Mouse (Mus musculus) heart, embryonic 15.5 days (tissue): ENCODE data around the gene Map3k20. TPM values are rescaled to one million over a fixed set of nuclear protein-coding genes. Genes with fewer than 3 reads are reported as not detected.
A peak's percentile ranks its signal among the peaks of the same experiment; 100 is the strongest.

ENCODE experiments used
- ATAC-seq: fragments of 200-750 bp; cut with Nextera tagmentation; replicated peaks from 2 replicates; pipeline ENCODE4 v1.8.0; 2017; ENCODE audit warnings: low read depth, moderate TSS enrichment; ENCODE audit not compliant: insufficient number of reproducible peaks, insufficient read depth, low FRiP score
- H3K27ac ChIP-seq: fragments of 300-500 bp; sonication (generic); 2 replicates; pipeline ENCODE4 v1.5.1; 2015; ENCODE audit warnings: mild to moderate bottlenecking, inconsistent platforms
- H3K27me3 ChIP-seq: fragments of 300-500 bp; sonication (generic); 2 replicates; pipeline ENCODE4 v1.6.1; 2015; ENCODE audit warnings: inconsistent platforms
- H3K36me3 ChIP-seq: fragments of 300-500 bp; sonication (generic); 2 replicates; pipeline ENCODE4 v1.6.1; 2015; ENCODE audit warnings: mild to moderate bottlenecking, inconsistent platforms
- H3K4me1 ChIP-seq: fragments of 300-500 bp; sonication (generic); replicated peaks from 2 replicates; pipeline ENCODE4 v1.6.1; 2015; ENCODE audit warnings: inconsistent platforms
- H3K4me2 ChIP-seq: fragments of 300-500 bp; sonication (generic); 2 replicates; pipeline ENCODE4 v1.6.1; 2015; ENCODE audit warnings: inconsistent platforms, mild to moderate bottlenecking, moderate library complexity
- H3K4me3 ChIP-seq: fragments of 300-500 bp; sonication (generic); 2 replicates; pipeline ENCODE4 v1.5.1; 2015; ENCODE audit warnings: mild to moderate bottlenecking, inconsistent platforms
- H3K9ac ChIP-seq: fragments of 300-500 bp; sonication (generic); 2 replicates; pipeline ENCODE4 v1.6.1; 2015; ENCODE audit warnings: mild to moderate bottlenecking, inconsistent platforms
- H3K9me3 ChIP-seq: fragments of 300-500 bp; sonication (generic); replicated peaks from 2 replicates; pipeline ENCODE4 v1.6.1; 2016; ENCODE audit warnings: inconsistent platforms
- WGBS: fragments of 180-500 bp; shearing (Covaris S2); methylation state at CpG from one replicate; pipeline ENCODE4 v1.1.7; 2015; ENCODE audit warnings: mixed read lengths; 5-methylcytosine and 5-hydroxymethylcytosine counted together
- polyA plus RNA-seq: library from polyadenylated mRNA; unstranded; fragments of >200 nt; fragmentation: Nextera tagmentation; extraction: Ambion mirVana; gene quantifications from 2 replicates; pipeline ENCODE4 v1.2.1, GENCODE M21; 2015

Map3k20 gene
- polyA plus RNA-seq, 1 experiment from 2014 or later = 46.4 TPM

DNA sequence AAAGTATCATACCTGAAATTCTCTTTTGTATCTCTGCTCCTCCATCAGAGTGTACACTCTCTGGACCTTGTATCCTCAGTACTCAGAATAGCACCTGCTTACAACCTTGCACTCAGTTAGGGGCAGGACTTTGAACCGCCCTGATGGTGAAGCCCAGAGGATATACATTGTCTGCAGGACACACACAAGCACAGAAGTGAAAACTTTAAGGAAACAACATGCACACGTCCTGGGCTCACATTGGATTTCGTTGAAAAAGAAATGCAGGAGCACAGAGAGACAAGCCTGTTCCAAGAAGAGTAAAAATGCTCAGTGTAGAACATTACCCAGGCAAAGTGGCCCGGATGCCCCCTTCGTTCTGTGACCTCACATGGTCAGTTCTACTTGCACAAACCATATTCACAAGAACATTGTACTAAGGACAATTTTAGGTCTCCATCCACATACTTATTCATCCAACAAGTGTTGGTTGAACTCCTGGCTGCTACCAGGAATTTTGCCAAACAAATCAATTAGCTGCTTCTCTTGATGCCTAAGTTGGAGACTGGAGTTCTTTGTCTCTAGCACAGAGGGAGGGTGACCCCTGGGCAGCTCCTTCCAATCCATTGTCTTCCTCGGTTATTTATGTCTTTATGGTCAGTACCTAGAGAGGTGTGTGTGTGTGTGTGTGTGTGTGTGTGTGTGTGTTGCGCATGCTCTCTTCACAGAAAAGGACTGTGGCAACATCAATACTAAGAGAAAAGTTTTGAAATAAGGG, 189.3 kb downstream of the Map3k20 start:
- Histone ChIP-seq H3K27me3 (no peaks in the 10 kb centered on the region), H3K9me3 (no peaks in the 10 kb centered on the region), H3K9ac (no peak overlapping the region), H3K4me3 (0 out of 2 replicates have a peak overlapping the region, but pooled peaks have one; percentile 88), H3K4me1 (peaks cover 30% of the 10 kb centered on the region), H3K4me2 (peak overlapping the region; percentile 88), H3K27ac (no peak overlapping the region), H3K36me3 (no peaks in the 10 kb centered on the region)
- WGBS = 49% methylated on average over 7 of the region's 7 CpGs
- ATAC-seq = no peak

DNA sequence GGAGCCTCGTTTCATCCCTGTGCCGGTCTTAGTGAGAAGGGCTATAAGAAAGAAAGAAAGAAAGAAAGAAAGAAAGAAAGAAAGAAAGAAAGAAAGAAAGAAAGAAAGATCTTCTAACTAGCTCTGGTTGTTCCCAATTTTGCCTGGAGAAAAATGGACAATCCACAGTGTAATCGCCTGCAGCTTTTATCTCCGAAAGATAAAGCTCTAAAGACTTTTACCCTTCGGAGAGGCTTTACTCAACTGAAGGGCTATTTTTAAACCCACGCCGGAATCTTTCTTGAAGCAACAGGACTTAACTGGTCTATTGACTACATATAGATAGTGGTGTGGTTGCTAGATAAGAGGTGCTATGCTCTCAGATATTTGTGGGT, 190.0 kb downstream of the Map3k20 start:
- peak overlapping the region; percentile 88 for H3K4me2 ChIP-seq
- ATAC-seq = no peak

DNA sequence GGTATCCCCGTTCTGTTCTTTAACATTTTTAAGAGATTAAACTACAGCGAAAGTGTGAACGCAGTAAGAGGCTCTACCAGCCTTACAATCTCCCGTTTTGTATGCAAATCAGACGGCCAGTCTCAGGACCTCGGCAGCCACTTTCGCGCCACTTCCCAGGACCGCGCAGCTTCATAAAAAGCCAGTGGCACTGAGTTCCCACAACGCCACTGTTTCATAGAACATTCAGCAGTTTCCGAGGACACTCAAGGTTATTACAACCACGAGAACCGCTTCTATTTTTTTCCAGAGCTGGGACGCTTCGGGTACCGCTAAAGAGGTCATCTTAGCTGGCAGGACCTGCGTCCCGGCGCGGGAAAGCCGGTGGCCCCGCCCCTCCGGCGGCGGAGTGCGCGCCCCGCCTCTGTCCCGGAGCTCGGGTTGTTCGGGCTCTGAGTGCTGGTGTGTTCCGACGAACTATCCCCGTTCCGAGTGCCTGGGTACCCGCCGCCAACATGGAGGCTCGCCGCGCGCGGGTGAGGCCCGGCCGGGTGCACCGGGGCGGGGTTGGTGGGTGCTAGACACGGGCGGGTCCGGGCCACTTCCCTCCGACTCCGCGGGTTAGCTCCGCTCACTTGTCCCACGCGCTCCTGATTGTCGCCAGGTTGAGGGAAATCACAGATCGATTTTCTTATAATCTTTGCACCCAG, 190.5 kb downstream of the Map3k20 start, which contains the start of gene Cdca7:
TSS of gene Cdca7 (plus strand) at position 363 of the 689 bp plus-strand sequence.
- Histone ChIP-seq H3K27ac (peak within 1 kb of the TSS; percentile 90), H3K4me1 (peaks cover 35% of the 10 kb centered on the region), H3K9ac (peak within 1 kb of the TSS; percentile 78), H3K4me2 (peak within 1 kb of the TSS; percentile 88), H3K27me3 (no peaks in the 10 kb centered on the region), H3K36me3 (0 out of 2 replicates have a peak, but pooled peaks cover 4% of the 10 kb centered on the region), H3K9me3 (no peaks in the 10 kb centered on the region), H3K4me3 (peak within 1 kb of the TSS; percentile 88)
- peak; percentile 81 for ATAC-seq
- WGBS = under 1% methylated on average over 58 of the region's 58 CpGs

More for the DNA sequence above, 190.0 kb downstream of the Map3k20 start:
- peaks cover 35% of the 10 kb centered on the region for H3K4me1 ChIP-seq
- H3K4me3 ChIP-seq = peak overlapping the region; percentile 88
- H3K9ac ChIP-seq = peak overlapping the region; percentile 78
- under 1% methylated on average over 7 of the region's 7 CpGs for WGBS
- no peaks in the 10 kb centered on the region for H3K27me3 ChIP-seq
- no peaks in the 10 kb centered on the region for H3K9me3 ChIP-seq
- H3K27ac ChIP-seq = peak overlapping the region; percentile 90
- no peaks in the 10 kb centered on the region for H3K36me3 ChIP-seq

DNA sequence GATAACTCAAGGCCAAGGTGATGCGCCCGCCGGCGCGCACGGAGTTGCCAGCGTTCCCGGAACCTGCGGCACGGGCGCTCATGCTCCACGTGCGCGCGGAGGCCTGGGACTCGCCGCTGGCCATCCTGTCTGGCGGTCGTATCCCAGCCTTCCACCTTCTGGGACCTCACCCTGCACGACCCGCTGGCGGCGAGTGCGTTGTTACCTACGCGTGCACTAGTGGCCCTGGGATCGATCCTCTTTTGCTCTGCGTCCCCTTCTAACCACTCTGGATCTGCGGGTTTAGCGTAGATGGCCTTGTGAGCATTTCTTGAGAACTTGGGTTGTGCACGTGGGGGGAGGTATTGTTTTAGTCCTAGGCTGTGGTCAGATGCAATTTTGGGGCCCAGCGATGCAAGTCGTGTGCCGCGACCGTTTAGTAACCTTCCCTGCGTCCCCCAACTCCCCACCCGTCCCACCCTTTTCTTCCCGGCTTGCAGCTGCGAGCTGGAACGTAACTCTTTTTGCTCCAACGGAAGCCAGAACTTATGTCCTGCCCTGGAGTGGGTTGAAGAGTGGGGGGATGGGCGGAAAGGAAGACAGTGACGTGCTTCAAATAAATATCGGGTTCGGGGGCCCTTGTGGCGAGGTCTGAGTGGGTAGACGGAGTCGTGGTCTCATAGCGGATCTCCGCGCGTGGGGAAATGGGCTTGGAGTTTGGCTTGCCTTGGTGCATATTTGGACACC, 191.2 kb downstream of the Map3k20 start:
- H3K4me1 ChIP-seq = peaks cover 35% of the 10 kb centered on the region
- H3K9ac ChIP-seq = peak overlapping the region; percentile 78
- H3K27me3 ChIP-seq = no peaks in the 10 kb centered on the region
- no peaks in the 10 kb centered on the region for H3K9me3 ChIP-seq
- peak; percentile 54 for ATAC-seq
- peak overlapping the region; percentile 90 for H3K27ac ChIP-seq
- peaks cover 7% of the 10 kb centered on the region; the same call in 1 of the 2 replicates for H3K36me3 ChIP-seq
- H3K4me2 ChIP-seq = peak overlapping the region; percentile 88
- under 1% methylated on average over 53 of the region's 53 CpGs for WGBS
- peak overlapping the region; percentile 88 for H3K4me3 ChIP-seq

DNA sequence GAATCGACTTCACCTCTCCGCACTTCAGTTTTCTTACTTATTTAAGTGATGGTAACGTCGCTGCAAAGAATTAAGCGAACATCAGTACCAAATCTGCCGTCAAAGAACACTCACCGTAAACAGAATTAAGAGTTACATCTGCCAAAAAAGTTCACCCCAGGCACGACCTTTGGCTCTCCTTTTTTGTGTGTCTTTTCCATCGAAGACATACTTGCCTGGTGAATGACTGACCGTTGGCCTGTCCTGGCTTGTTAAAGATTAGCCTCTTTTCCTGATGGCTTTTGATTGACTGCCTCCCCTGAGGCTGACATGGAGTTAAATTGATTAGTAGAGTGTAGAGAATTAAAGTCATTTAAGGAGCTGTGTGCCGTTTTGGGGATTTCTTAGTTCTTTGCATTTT, 191.8 kb downstream of the Map3k20 start:
- H3K9me3 ChIP-seq = no peaks in the 10 kb centered on the region
- 8% methylated on average over 11 of the region's 11 CpGs for WGBS
- H3K4me1 ChIP-seq = peaks cover 35% of the 10 kb centered on the region
- H3K27ac ChIP-seq = 0 out of 2 replicates have a peak overlapping the region, but pooled peaks have one; percentile 90
- peak overlapping the region; percentile 78 for H3K9ac ChIP-seq
- peak overlapping the region; percentile 88 for H3K4me2 ChIP-seq
- no peaks in the 10 kb centered on the region for H3K27me3 ChIP-seq
- H3K36me3 ChIP-seq = peaks cover 12% of the 10 kb centered on the region; the same call in 1 of the 2 replicates
- peak overlapping the region; percentile 88 for H3K4me3 ChIP-seq
- ATAC-seq = no peak

DNA sequence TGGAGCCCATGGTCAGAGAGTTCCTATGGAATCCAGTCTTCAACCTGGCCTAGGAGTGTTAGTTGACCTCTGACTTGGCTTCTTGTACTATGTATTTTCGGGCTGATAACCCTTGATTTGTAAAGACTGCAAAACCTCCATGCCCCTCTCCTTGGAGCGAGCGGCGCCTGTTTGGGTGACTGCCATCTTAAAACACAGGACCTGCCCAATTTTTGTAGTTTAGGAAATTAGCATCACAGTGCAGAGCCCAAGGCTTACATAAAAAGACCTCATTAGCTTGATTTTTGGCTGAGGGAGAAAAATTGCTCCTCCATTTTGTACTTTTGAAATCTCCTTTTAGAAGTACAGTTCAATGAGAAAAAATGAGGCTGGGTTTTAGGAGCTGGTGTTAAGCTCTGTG, 192.7 kb downstream of the Map3k20 start:
- Histone ChIP-seq H3K9me3 (no peaks in the 10 kb centered on the region), H3K36me3 (peaks cover 18% of the 10 kb centered on the region), H3K4me3 (peak overlapping the region; percentile 88), H3K9ac (no peak overlapping the region), H3K27ac (no peak overlapping the region), H3K4me2 (peak overlapping the region; percentile 88), H3K27me3 (no peaks in the 10 kb centered on the region), H3K4me1 (peaks cover 35% of the 10 kb centered on the region)
- WGBS = 89% methylated on average over 4 of the region's 4 CpGs
- no peak for ATAC-seq

DNA sequence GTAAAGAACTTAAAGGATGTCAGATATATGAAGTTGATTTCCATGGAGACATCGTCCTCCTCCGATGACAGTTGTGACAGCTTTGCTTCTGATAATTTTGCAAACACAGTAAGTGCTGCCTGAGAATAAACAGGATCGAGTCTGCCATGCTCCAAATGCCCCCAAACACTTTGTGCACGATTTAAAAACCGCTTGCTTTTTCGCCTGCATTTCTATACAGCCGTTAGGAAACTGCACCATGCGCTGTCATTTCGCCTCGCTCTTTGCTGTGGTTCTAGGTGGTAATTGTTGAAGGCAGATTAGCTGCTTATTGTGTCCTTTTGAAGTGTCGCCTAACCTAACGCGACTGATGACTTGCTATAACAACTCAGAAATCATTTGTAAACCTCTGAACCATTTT, 193.5 kb downstream of the Map3k20 start:
- 68% methylated on average over 13 of the region's 13 CpGs for WGBS
- H3K4me1 ChIP-seq = peaks cover 30% of the 10 kb centered on the region

DNA sequence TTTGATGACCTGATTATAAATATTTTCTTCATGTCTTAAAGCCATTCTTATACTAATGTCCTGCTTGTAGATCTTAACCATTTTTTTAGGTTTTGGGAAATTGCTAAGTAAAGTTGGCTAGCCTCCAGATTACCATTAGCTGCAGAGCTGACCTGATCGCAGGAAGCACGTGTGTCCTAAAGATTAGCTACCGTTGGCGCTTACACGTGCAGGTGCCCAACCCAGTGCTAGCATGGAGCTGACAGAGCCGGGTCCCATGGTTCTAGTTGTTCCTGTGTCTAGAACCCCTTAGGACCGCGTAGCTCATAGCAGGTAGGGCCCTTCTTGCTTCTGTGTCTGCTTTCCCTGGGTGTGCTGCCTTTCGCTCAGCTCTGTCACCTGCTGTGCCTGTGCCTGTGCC, 194.4 kb downstream of the Map3k20 start:
- Histone ChIP-seq H3K4me1 (peaks cover 24% of the 10 kb centered on the region), H3K36me3 (peaks cover 35% of the 10 kb centered on the region)

More for the DNA sequence above, 193.5 kb downstream of the Map3k20 start:
- Histone ChIP-seq H3K27me3 (no peaks in the 10 kb centered on the region), H3K4me2 (no peak overlapping the region), H3K9me3 (no peaks in the 10 kb centered on the region), H3K36me3 (peaks cover 26% of the 10 kb centered on the region), H3K9ac (no peak overlapping the region), H3K4me3 (no peak overlapping the region), H3K27ac (no peak overlapping the region)
- ATAC-seq = no peak

DNA sequence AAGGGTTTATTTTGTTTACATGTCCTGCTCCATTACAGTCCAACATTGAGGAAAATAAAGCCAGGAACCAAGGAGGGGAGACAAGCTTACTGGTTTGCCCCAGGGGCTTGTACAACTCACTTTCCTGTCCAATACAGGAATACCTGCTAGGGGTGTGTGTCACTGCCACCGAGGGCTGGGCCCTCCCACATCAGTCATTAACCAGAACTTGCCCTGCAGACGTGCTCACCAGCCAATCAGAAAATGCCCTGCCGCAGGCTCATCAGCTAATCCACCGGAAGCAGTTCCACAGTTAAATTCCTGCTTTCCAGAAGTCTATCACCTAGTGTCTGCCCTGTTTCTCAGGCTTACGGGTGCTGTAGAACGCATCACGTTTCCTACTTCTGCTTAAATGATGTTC, 206.2 kb downstream of the Map3k20 start:
- Histone ChIP-seq H3K27ac (no peak overlapping the region), H3K4me3 (no peak overlapping the region), H3K36me3 (peaks cover 6% of the 10 kb centered on the region; the same call in 1 of the 2 replicates), H3K27me3 (no peaks in the 10 kb centered on the region), H3K9ac (no peak overlapping the region), H3K9me3 (no peaks in the 10 kb centered on the region), H3K4me1 (0 out of 2 replicates have a peak, but pooled peaks cover 3% of the 10 kb centered on the region), H3K4me2 (no peak overlapping the region)
- no peak for ATAC-seq
- 49% methylated on average over 7 of the region's 7 CpGs for WGBS

More for the DNA sequence above, 194.4 kb downstream of the Map3k20 start:
- Histone ChIP-seq H3K4me3 (no peak overlapping the region), H3K9me3 (no peaks in the 10 kb centered on the region), H3K27me3 (no peaks in the 10 kb centered on the region), H3K9ac (no peak overlapping the region), H3K27ac (no peak overlapping the region), H3K4me2 (no peak overlapping the region)
- 87% methylated on average over 9 of the region's 9 CpGs for WGBS
- no peak for ATAC-seq
